Mouse (Mus musculus): ENCODE measurements at regions not wholly inside any gene's neighbourhood (a gene's known extent, or its start where the extent isn't known, plus 50 kb on each side); places are given as distances from the start of the nearest gene placed in this dataset.
A peak's percentile ranks its signal among the peaks of the same experiment; 100 is the strongest.

DNA sequence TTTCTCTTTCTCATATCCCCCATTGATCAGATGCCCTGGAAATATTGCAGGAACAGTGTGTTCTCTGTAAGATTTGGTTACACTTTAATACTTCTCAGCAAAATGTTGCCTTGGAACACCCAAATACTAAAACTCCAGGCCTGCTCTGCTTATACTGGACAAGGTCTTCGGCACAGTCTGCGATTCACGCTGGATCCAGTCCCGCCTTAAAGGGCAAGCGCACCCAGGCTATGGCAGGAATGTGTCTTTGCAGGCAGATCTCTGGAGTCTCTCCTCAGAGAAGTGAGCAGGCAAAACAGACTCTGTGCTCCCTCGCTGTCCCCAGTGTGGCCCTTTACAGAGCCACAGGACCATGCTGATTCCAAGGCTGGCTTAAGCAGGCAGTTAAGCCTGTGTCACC lies 246.2 kb upstream of the Runx1 start:
- H3K27me3 ChIP-seq (ENCODE audit: control insufficient read depth, insufficient read depth, low read length): no peaks in the 10 kb centered on the region
- no peaks in the 10 kb centered on the region for H3K4me1 ChIP-seq (ENCODE audit: control insufficient read depth, insufficient read depth, low read length)
- H3K36me3 ChIP-seq (ENCODE audit: control insufficient read depth, insufficient read depth, low read length): no peaks in the 10 kb centered on the region
- TF ChIP-seq POLR2A (IDR thresholded peaks at IDR 0.05; ENCODE audit: control insufficient read depth, low read depth, low read length) (no peak), CTCF (IDR thresholded peaks at IDR 0.05; ENCODE audit: control insufficient read depth, insufficient read depth, insufficient replicate concordance, low read depth, low read length) (no peak)
- peak overlapping the region; percentile 44; the same call in 1 of the 2 replicates for H3K27ac ChIP-seq (ENCODE audit: control insufficient read depth, insufficient read depth, low read depth, low read length)
- H3K4me3 ChIP-seq (ENCODE audit: control insufficient read depth, low read depth, low read length): no peak overlapping the region

DNA sequence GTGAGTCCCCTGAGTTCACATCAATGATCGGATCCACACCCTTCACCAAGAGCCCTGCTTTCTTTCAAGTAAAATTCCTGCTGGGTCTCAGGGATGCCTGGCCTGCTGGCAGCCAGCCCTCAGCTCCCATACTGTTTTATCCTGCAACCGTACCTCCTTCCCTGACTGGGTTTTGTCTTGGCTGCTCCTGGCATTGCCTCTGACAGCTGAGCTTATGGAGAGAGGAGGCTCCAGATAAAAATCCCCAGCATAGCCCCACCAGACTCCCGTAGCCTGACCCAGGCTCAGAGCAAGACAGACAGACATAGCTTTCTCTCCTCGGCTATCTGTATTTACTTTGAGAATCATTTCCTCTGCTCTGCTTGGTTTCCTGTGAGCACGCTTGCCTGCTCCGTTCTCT lies 245.8 kb upstream of the Runx1 start:
- peak overlapping the region; percentile 56 for H3K27ac ChIP-seq (ENCODE audit: control insufficient read depth, insufficient read depth, low read depth, low read length)
- no peaks in the 10 kb centered on the region for H3K36me3 ChIP-seq (ENCODE audit: control insufficient read depth, insufficient read depth, low read length)
- H3K4me3 ChIP-seq (ENCODE audit: control insufficient read depth, low read depth, low read length): no peak overlapping the region
- TF ChIP-seq CTCF (IDR thresholded peaks at IDR 0.05; ENCODE audit: control insufficient read depth, insufficient read depth, insufficient replicate concordance, low read depth, low read length) (no peak), POLR2A (IDR thresholded peaks at IDR 0.05; ENCODE audit: control insufficient read depth, low read depth, low read length) (no peak)
- no peaks in the 10 kb centered on the region for H3K27me3 ChIP-seq (ENCODE audit: control insufficient read depth, insufficient read depth, low read length)
- no peaks in the 10 kb centered on the region for H3K4me1 ChIP-seq (ENCODE audit: control insufficient read depth, insufficient read depth, low read length)

DNA sequence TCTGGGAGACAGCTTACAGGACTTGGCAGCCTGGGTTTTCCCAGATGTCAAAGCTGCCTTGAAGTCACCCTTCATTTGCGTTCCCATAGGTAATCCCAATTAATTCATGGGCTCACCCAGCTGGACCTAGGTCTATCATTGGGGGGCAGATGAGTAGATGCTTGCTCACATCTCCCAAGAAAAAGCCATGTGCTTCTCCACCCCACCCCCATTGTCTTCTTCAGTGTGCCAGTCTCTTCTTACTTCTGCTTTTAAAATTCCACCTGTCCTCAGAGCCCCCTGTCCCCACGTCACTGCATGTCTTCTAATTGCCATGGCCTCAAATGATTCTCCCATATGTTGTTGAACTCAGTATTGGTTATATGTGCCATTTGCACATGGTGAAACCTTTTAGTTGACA lies 240.9 kb upstream of the Runx1 start:
- TF ChIP-seq POLR2A (IDR thresholded peaks at IDR 0.05; ENCODE audit: control insufficient read depth, low read depth, low read length): no peak
- TF ChIP-seq CTCF (IDR thresholded peaks at IDR 0.05; ENCODE audit: control insufficient read depth, insufficient read depth, insufficient replicate concordance, low read depth, low read length): no peak

GRCm38 (mm10) chr16:93061475-93062179 lies 235.7 kb upstream of the Runx1 start:
- no peak overlapping the region for H3K4me3 ChIP-seq (ENCODE audit: control insufficient read depth, low read depth, low read length)
- no peak overlapping the region for H3K27ac ChIP-seq (ENCODE audit: control insufficient read depth, insufficient read depth, low read depth, low read length)
- H3K36me3 ChIP-seq (ENCODE audit: control insufficient read depth, insufficient read depth, low read length): no peaks in the 10 kb centered on the region
- TF ChIP-seq POLR2A (IDR thresholded peaks at IDR 0.05; ENCODE audit: control insufficient read depth, low read depth, low read length): no peak
- TF ChIP-seq CTCF (IDR thresholded peaks at IDR 0.05; ENCODE audit: control insufficient read depth, insufficient read depth, insufficient replicate concordance, low read depth, low read length): no peak
- no peaks in the 10 kb centered on the region for H3K4me1 ChIP-seq (ENCODE audit: control insufficient read depth, insufficient read depth, low read length)
- H3K27me3 ChIP-seq (ENCODE audit: control insufficient read depth, insufficient read depth, low read length): no peaks in the 10 kb centered on the region

More for the DNA sequence above, 240.9 kb upstream of the Runx1 start:
- Histone ChIP-seq H3K4me3 (ENCODE audit: control insufficient read depth, low read depth, low read length) (no peak overlapping the region), H3K36me3 (ENCODE audit: control insufficient read depth, insufficient read depth, low read length) (no peaks in the 10 kb centered on the region), H3K4me1 (ENCODE audit: control insufficient read depth, insufficient read depth, low read length) (no peaks in the 10 kb centered on the region), H3K27me3 (ENCODE audit: control insufficient read depth, insufficient read depth, low read length) (no peaks in the 10 kb centered on the region), H3K27ac (ENCODE audit: control insufficient read depth, insufficient read depth, low read depth, low read length) (no peak overlapping the region)

DNA sequence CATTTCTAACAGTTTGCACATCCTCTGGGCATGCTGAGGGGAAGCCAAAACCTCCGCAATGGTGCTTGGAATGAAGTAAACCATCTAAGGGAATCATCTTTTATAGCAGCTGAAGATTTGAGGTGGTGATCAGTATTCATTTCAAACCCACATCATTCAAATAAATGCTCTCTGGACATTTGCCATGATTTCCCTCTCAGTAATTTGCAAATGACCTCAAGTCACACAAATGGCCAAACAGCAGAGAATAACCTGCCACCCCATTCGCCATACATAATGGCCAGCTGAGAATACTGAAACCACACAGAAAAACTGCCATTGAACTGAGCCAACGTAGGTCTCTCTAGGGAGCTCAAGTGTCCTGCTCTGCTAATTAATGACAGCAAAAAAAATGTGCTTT lies 230.3 kb upstream of the Runx1 start:
- Histone ChIP-seq H3K4me1 (ENCODE audit: control insufficient read depth, insufficient read depth, low read length) (no peaks in the 10 kb centered on the region), H3K36me3 (ENCODE audit: control insufficient read depth, insufficient read depth, low read length) (no peaks in the 10 kb centered on the region), H3K27me3 (ENCODE audit: control insufficient read depth, insufficient read depth, low read length) (no peaks in the 10 kb centered on the region), H3K4me3 (ENCODE audit: control insufficient read depth, low read depth, low read length) (no peak overlapping the region), H3K27ac (ENCODE audit: control insufficient read depth, insufficient read depth, low read depth, low read length) (no peak overlapping the region)
- TF ChIP-seq POLR2A (IDR thresholded peaks at IDR 0.05; ENCODE audit: control insufficient read depth, low read depth, low read length) (no peak), CTCF (IDR thresholded peaks at IDR 0.05; ENCODE audit: control insufficient read depth, insufficient read depth, insufficient replicate concordance, low read depth, low read length) (no peak)

DNA sequence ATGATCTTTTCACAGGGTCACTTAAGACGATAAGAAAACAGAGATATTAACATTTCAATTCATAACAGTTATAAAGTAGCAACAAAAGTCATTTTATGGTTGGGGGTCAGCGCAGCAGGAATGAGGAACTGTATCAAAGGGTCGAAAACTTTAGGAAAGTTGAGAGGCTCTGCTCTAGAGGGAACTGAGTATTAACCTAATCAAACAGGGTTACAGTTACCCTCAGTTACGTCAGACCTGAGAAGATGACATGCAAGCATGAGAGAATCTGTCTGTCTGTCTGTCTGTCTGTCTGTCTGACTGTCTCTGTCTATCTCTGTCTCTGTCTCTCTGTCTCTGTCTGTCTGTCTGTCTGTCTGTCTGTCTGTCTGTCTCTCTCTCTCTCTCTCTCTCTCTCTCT lies 229.6 kb upstream of the Runx1 start:
- no peaks in the 10 kb centered on the region for H3K36me3 ChIP-seq (ENCODE audit: control insufficient read depth, insufficient read depth, low read length)
- no peak for TF ChIP-seq POLR2A (IDR thresholded peaks at IDR 0.05; ENCODE audit: control insufficient read depth, low read depth, low read length)
- no peak for TF ChIP-seq CTCF (IDR thresholded peaks at IDR 0.05; ENCODE audit: control insufficient read depth, insufficient read depth, insufficient replicate concordance, low read depth, low read length)
- no peaks in the 10 kb centered on the region for H3K27me3 ChIP-seq (ENCODE audit: control insufficient read depth, insufficient read depth, low read length)
- H3K4me1 ChIP-seq (ENCODE audit: control insufficient read depth, insufficient read depth, low read length): no peaks in the 10 kb centered on the region
- H3K27ac ChIP-seq (ENCODE audit: control insufficient read depth, insufficient read depth, low read depth, low read length): no peak overlapping the region
- no peak overlapping the region for H3K4me3 ChIP-seq (ENCODE audit: control insufficient read depth, low read depth, low read length)

DNA sequence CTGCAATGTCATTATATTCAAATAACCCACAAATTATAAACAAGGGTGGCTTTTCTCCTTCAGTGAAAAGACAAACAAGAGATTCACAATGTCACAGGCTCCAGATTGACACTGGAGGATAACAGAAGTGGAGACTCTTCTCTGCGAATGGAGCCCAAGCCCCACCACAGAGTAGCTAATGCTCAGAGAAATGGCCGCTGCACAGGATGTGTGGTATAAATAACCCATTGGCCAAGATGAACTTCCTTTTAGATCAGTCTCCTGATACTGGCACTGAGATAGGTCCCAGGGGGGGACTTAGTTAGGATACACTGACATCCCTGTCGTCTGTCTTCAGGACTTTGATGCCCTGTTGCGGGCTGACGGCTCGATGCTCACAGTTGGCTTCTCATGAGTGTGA lies 225.3 kb upstream of the Runx1 start:
- no peaks in the 10 kb centered on the region for H3K27me3 ChIP-seq (ENCODE audit: control insufficient read depth, insufficient read depth, low read length)
- H3K4me1 ChIP-seq (ENCODE audit: control insufficient read depth, insufficient read depth, low read length): peaks cover 2% of the 10 kb centered on the region; the same call in 1 of the 2 replicates
- no peaks in the 10 kb centered on the region for H3K36me3 ChIP-seq (ENCODE audit: control insufficient read depth, insufficient read depth, low read length)
- TF ChIP-seq POLR2A (IDR thresholded peaks at IDR 0.05; ENCODE audit: control insufficient read depth, low read depth, low read length) (no peak), CTCF (IDR thresholded peaks at IDR 0.05; ENCODE audit: control insufficient read depth, insufficient read depth, insufficient replicate concordance, low read depth, low read length) (no peak)
- H3K27ac ChIP-seq (ENCODE audit: control insufficient read depth, insufficient read depth, low read depth, low read length): no peak overlapping the region
- no peak overlapping the region for H3K4me3 ChIP-seq (ENCODE audit: control insufficient read depth, low read depth, low read length)
